Mouse (Mus musculus) urinary bladder, postnatal 14 days (tissue): Measurements from ENCODE around the gene 2610507B11Rik.
"Not testable (repeated sequence)": the region's sequence is repeated elsewhere in the genome, so short reads cannot be mapped to it uniquely, and the experiment has no call there.

Experiments used
- DNase-seq: peaks from one replicate; pipeline ENCODE4 v3.0.0; 2021; ENCODE audit warnings: low spot score

The 2610507B11Rik gene

GRCm38 (mm10) chr11:78261380-78262352 is at the start of gene 2610507B11Rik:
Gene 2610507B11Rik (plus strand): TSS chr11:78261752.
- peak; percentile 94 for DNase-seq

DNA sequence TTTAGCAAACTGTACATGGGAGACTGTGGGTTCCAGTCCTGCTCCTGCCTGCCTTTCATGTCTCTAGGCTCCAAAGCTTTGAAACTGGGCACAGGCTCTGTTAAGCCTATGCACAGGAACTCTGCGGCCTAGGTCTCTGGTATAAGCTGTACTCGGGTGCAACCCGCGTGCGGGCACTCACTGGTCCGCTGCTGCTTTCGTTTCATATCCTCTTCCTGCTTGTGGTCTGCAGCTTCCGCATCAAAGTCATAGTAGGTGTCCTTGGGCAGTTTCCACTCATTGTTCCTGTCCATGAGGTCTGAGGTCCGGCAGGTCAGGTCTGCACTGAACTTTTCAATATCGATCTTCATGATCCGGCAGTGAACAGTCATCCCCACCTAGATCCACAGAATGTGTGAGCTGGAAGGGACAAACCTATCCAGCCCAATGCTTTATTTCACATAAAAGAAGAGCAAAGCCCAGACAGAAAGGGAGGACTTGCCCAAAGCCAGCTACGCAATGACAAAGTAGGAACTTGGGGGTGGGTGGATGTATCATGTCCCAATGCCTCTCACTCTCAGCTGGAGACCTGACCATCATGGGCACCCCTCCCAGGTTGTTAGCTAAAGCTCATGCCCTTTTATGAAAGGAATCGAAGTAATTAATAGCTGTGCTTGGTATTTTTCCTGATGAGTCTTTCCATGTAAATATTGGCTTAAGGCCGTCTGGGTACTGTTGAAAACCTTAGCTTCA is 48.3 kb upstream of the 2610507B11Rik start:
- no peak for DNase-seq

GRCm38 (mm10) chr11:78215709-78216317 is 45.7 kb upstream of the 2610507B11Rik start:
- no peak for DNase-seq

GRCm38 (mm10) chr11:78223586-78223985 is 38.0 kb upstream of the 2610507B11Rik start:
- DNase-seq, result no peak

DNA sequence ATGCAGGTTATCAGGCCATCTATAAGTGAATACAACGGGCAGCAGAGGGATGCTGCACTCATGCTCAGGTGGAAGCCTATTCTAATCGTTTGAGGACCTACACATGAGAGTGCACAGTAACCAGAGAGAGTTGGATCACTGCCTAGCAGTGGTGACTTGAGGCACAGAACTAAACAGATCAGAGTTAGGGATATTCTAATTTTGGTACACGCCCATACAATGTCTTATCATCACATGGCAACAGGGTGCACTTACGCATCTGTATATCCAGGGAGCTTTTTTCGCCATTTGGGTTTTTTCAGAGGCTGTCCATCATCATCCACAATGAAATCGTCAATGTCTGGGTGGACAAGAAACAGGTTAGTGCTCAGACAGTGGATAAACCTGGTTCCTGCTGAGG is 30.0 kb upstream of the 2610507B11Rik start:
- no peak for DNase-seq

- peak; percentile 15 for DNase-seq
Measured at GRCm38 (mm10) chr11:78240193-78240857, 21.2 kb upstream of the 2610507B11Rik start.

GRCm38 (mm10) chr11:78245261-78245626 is 16.3 kb upstream of the 2610507B11Rik start:
- DNase-seq, result no peak

GRCm38 (mm10) chr11:78245627-78246317 is 15.8 kb upstream of the 2610507B11Rik start, which contains the start of the genes Sdf2 and Supt6:
Gene Sdf2 (plus strand): TSS chr11:78245746.
Gene Supt6 (minus strand): TSS chr11:78245987.
- peak; percentile 91 for DNase-seq

- DNase-seq, result no peak
Measured at GRCm38 (mm10) chr11:78246318-78247011, 15.1 kb upstream of the 2610507B11Rik start.

GRCm38 (mm10) chr11:78247012-78247348 is 14.6 kb upstream of the 2610507B11Rik start:
- DNase-seq, result no peak

GRCm38 (mm10) chr11:78247727-78248140 is 13.8 kb upstream of the 2610507B11Rik start:
- DNase-seq, result no peak

- no peak for DNase-seq
Measured at GRCm38 (mm10) chr11:78256618-78257017, 4.9 kb upstream of the 2610507B11Rik start.

DNA sequence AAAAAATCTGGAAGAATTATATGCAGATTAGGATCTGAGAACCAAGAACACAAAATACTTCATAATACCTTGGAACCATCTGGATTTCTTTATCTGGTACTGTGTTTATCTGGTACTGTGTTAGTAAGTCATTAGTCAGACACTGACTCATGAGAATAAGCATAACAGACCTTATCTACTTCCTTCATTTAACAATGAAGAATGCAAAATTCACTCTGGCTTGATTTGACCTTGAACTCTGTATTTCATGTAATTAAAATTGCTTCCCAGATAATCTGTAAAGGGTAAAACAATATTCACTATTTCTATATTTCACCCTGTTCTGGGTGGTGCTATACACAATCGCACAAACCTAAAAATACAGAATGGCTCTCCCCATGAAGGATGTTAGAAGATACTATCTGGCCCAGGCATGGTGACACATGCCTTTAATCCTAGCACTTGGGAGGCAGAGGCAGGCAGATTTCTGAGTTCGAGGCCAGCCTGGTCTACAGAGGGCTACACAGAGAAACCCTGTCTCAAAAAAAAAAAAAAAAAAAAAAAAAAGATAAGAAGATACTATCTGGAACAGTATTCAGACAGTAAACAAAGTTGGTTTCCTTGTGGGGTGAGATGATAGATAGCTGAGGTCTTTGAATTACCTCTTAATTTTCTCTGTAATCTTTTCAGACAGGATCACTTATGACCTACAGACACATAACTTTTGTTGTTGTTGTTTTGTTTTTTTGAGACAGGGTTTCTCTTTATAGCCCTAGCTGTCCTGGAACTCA is 878 bp upstream of the 2610507B11Rik start:
- no peak for DNase-seq

- DNase-seq, result peak; percentile 53
Measured at GRCm38 (mm10) chr11:78262550-78262949, 998 bp downstream of the 2610507B11Rik start.

- no peak for DNase-seq
Measured at GRCm38 (mm10) chr11:78265571-78265970, 4.0 kb downstream of the 2610507B11Rik start.

GRCm38 (mm10) chr11:78271986-78272385 is 10.4 kb downstream of the 2610507B11Rik start:
- no peak for DNase-seq

GRCm38 (mm10) chr11:78275596-78275995 is 14.0 kb downstream of the 2610507B11Rik start:
- DNase-seq, result no peak

GRCm38 (mm10) chr11:78276169-78276568 is 14.6 kb downstream of the 2610507B11Rik start:
- not testable (repeated sequence) for DNase-seq

DNA sequence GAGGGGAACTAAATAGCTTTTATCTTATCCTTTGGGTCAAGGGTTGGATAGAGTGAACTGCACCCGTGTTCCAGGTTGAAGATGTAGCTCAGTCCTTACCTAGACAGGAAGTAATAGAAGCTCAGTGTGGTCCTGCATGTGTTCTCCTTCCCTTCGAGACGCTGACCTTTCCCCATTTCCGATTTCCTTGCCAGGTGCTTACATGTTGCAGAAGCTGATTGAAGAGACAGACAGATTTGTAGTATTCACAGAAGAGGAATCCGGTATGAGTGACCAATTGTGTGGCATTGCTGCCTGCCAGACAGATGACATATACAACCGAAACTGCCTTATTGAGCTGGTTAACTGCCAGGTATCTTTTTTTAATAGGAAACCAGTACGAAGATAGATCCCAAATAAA is 17.3 kb downstream of the 2610507B11Rik start:
- no peak for DNase-seq

DNA sequence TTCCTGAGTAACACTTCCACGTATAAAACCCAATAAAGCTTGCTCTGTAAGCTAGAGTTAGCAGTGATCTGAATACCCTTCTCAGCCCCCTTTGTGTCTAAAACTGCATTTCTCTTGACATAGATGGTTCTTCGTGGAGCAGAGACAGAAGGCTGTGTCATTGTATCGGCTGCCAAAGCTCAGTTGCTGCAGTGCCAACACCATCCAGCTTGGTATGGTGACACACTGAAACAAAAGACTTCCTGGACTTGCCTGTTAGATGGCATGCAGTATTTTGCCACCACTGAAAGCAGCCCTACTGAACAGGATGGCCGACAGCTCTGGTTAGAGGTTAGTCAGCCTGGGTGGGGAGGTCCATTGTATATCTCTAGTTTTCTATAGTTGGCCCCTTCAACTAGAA is 18.0 kb downstream of the 2610507B11Rik start:
- DNase-seq, result no peak
